Mouse (Mus musculus) layer of hippocampus, postnatal 36 days (tissue): ENCODE measurements around the gene Epha1. TPM values are rescaled to one million over a fixed set of nuclear protein-coding genes. Genes with fewer than 3 reads are reported as not detected.

Source experiments
- DNase-seq, 2 experiments: peaks; one replicate each; pipeline ENCODE4 v3.0.0; 2022
- total RNA-seq, 2 experiments: library from RNA; stranded (reverse); gene quantifications; 2 replicates each; pipeline ENCODE4 v1.2.3; 2021

Epha1 gene
- total RNA-seq, result under 1 TPM in 1 of 2 experiments, not detected in 1; 0.15 TPM

GRCm38 (mm10) chr6:42372816-42373547 lies at the start of gene Epha1:
Epha1 (minus strand) TSS chr6:42373268.
- no peak for DNase-seq

GRCm38 (mm10) chr6:42421439-42421838 lies 48.4 kb upstream of the Epha1 start:
- DNase-seq, result no peak

- DNase-seq, result no peak
These were observed 46.4 kb upstream of the Epha1 start for GRCm38 (mm10) chr6:42419443-42419842.

- no peak for DNase-seq
These were observed 32.1 kb upstream of the Epha1 start, which contains the start of gene Tas2r135 for GRCm38 (mm10) chr6:42405134-42405533. Tas2r135 (plus strand) TSS chr6:42405434.

- no peak for DNase-seq
These were observed 26.9 kb upstream of the Epha1 start, which contains the start of gene Tas2r143 for GRCm38 (mm10) chr6:42399938-42400337. Tas2r143 (plus strand) TSS chr6:42400238.

- DNase-seq, result no peak
These were observed 25.9 kb upstream of the Epha1 start for GRCm38 (mm10) chr6:42398998-42399397.

GRCm38 (mm10) chr6:42398285-42398684 lies 25.2 kb upstream of the Epha1 start:
- no peak for DNase-seq

GRCm38 (mm10) chr6:42397041-42397657 lies 24.1 kb upstream of the Epha1 start:
- DNase-seq, result no peak

GRCm38 (mm10) chr6:42395960-42396809 lies 23.1 kb upstream of the Epha1 start:
- DNase-seq, result peak in 1 of 2 experiments; percentile 19

GRCm38 (mm10) chr6:42391796-42392330 lies 18.8 kb upstream of the Epha1 start:
- DNase-seq, result no peak

- DNase-seq, result no peak
These were observed 12.6 kb upstream of the Epha1 start for GRCm38 (mm10) chr6:42385635-42386034.

- no peak for DNase-seq
These were observed 10.3 kb upstream of the Epha1 start for GRCm38 (mm10) chr6:42383360-42383759.

GRCm38 (mm10) chr6:42381916-42382381 lies 8.9 kb upstream of the Epha1 start:
- no peak for DNase-seq

GRCm38 (mm10) chr6:42381221-42381620 lies 8.2 kb upstream of the Epha1 start:
- no peak for DNase-seq

- no peak for DNase-seq
These were observed 7.5 kb upstream of the Epha1 start for GRCm38 (mm10) chr6:42380416-42381144.

GRCm38 (mm10) chr6:42379551-42379950 lies 6.5 kb upstream of the Epha1 start:
- no peak for DNase-seq

GRCm38 (mm10) chr6:42377280-42377679 lies 4.2 kb upstream of the Epha1 start:
- DNase-seq, result no peak

- DNase-seq, result no peak
These were observed 3.5 kb upstream of the Epha1 start for GRCm38 (mm10) chr6:42376504-42377019.

- DNase-seq, result no peak
These were observed 2.9 kb upstream of the Epha1 start for GRCm38 (mm10) chr6:42376016-42376415.

- no peak for DNase-seq
These were observed 2.1 kb upstream of the Epha1 start for GRCm38 (mm10) chr6:42375131-42375530.

- no peak for DNase-seq
These were observed 1.6 kb upstream of the Epha1 start for GRCm38 (mm10) chr6:42374701-42375100.
